Mouse (Mus musculus): Measurements from ENCODE around the gene Fam57a. TPM values are rescaled to one million over a fixed set of nuclear protein-coding genes. Genes with fewer than 3 reads are reported as not detected.
"Not testable (repeated sequence)": the region's sequence is repeated elsewhere in the genome, so short reads cannot be mapped to it uniquely, and the experiment has no call there.

Gene Fam57a
- total RNA-seq, 2 experiments from 2014 or later: 0.17 to 1.5 TPM

DNA sequence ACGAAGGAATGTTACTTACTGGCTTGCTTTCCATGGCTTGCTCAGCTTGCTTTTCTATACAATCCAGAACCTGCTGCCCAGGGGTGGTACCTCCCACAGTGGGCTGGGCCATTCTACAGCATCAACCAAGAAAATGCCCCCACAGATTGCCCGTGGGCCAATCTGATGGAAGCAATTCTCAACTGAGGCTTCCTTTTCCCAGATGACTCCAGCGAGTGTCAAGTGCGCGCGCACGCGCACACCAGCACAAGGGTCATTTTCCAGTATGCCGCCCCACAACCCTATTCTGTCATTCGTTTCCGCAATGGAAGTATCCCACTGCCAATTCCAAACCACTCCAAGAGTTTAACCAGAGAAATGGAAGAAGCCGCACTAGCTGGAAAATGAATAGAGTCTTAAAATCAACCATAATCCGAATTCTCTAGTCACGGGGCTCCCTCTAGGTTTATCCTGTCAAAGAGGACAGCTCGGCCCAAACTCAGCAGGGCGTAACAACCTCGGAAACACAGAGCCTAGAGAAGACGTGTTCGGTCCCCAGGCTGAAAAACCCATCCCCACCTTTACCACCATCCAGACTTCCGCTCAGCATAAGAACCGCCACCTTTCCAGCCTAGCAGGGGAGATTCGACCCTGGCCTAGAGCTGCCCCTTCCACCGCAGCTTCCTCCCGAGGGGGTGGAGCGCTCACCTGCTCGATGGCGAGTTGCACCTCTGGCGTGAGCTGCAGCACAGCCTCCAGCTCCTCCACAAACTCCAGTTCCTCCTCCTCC is 561 bp upstream of the Fam57a start:
- peak; percentile 84 for ATAC-seq (replicated peaks; ENCODE audit: low FRiP score, poor library complexity, severe bottlenecking)

DNA sequence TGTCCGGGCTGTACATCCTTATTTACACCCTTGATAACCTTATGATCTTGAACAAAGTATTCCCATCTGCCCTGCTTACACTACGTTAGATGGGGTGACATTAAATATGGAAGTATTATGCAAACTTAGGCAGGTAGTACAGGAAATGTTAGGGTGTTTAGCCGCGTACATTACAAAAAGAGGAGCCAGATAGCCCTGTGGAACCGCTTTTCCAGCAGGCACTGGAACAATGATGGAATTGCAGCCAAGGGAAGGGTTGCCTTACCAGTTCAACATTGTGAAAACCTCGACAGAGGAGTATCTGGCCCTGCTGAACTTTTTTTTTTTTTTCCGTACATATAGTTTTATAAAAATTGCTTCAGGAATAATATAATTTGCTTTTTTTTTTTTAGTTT is 672 bp downstream of the Fam57a start:
- no peak for ATAC-seq (replicated peaks; ENCODE audit: low FRiP score, poor library complexity, severe bottlenecking)

DNA sequence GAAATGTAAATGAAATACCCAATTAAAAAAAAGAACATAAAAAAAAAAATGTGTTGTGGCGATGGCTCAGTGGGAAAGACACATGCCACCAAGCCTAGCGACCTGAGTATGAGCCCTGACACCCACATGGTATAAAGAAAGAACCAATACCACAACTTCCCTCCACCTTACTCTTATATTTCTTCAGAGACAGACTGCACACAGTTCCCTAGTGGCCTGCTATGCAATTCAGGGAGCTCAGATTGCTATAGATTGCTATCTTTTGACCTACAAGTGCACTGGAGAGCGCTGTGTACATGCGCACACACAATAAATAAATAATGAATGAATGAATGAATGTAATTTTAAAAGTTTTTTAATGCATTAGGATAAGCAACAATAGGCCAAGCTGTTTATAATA is 4.3 kb downstream of the Fam57a start:
- ATAC-seq (replicated peaks; ENCODE audit: low FRiP score, poor library complexity, severe bottlenecking): no peak

DNA sequence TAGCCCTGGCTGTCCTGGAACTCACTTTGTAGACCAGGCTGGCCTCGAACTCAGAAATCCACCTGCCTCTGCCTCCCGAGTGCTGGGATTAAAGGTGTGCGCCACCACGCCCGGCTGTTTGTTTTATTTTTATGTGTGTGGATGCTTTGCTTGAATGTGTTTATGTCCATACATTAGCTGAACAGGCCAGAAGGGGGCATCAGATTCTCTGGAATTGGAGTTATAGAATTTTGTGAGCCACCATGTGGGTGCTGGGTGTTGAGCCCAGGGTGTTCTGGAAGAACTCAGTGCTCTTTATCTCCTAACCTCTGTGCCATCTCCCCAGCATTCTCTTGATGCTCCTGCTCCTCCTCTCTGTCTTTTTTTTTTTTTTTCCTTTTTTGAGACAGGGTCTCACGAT is 7.4 kb downstream of the Fam57a start:
- ATAC-seq (replicated peaks; ENCODE audit: low FRiP score, poor library complexity, severe bottlenecking): no peak

DNA sequence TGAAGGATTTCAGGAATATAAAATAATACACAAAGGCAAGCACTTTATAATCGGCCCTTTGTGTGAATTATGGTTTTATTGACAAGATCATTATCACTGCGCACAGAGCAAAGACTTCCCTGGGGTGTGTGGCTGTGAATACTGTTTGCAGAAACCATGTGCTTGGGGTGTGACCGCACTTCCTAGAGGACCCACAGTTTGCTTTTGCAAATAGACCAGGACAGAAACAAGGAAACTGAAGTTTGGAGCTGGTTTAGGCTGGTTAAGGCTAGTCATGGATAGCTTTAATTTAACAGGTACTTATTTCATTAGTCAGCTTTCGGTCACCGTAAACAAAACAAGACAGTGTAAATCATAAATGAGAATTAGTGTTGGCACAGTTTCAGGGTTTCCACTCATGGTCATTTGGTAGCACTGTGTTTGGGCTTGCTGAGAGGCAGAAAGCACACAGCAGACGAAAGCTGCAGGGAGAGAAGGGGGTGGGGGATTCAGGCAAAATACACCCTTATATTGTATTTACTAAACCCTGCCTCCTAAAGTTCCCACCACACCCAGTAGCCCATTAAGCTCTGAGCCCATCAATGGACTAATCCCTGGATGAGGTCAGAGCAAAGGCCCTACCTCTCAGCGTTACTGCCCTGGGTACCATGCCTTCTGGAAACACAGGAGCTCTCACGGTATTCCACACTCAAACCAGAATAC is 17.0 kb downstream of the Fam57a start:
- no peak for ATAC-seq (replicated peaks; ENCODE audit: low FRiP score, poor library complexity, severe bottlenecking)

DNA sequence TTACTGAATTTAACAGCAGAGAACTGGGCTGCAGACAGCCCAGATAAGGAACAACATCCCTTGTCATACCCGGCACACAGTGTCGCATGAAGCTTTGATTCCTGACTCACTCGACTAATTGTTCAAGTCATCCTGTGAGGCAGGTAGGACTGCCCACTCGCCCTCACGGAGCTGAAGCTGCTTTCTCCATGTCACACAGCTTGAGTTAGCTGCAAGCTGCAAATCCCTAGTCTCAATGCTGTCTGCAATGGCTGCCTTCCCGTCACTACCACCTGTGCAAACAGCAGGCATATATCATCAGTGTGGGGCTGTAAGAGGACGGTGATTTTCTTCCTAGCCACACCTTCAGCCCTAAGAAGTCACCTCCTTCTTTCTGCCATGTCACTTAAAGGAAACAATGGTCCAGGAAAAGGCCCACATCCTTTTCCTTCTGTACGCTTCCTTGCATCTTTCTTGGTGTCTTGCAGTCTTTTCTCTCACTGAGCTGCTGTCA is 17.6 kb downstream of the Fam57a start:
- ATAC-seq (replicated peaks; ENCODE audit: low FRiP score, poor library complexity, severe bottlenecking): no peak

DNA sequence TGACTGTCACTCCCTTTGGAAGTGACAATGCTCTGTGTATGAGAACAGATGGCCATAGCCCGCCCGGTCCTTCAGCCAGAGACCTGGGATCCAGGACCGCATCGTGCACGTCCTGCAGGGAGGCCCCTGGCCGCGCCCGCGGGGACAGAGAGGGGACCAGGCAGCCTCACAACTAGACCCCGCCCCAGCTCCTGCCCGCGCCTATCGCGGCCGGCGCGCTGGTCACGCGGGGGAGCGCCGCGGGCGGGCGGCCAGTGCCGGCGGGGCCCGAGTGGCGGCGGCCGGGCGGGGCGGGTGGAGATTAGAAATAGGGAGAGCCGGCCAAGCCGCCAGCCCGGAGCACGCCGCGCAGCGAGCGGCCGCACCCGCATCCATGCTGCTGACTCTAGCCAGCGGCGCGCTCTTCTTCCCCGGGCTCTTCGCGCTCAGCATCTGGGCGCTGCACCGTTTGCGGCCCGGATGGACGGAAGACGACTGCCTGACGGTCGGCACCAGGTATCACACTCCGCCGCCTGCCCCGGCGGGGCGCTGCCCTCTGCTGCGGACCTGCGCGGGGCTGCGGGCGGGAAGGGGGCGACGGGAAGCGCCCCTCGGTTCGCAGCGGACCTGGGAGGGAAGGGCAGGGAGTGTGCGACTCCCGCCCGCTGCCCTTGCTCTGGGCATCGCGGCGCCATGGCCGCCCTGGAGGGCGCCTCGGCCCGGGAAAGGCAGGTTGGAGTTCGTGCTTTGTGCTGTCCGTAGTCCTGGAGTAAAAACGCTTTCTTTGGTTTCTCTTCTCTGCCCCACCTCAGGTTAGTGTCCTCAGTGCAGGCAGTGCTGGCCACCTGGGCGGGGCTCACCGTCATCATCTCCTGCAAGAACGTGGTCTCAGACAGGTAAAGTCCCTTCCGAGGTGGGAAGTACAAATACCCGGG is 22.5 kb downstream of the Fam57a start:
- ATAC-seq (replicated peaks; ENCODE audit: low FRiP score, poor library complexity, severe bottlenecking): peak; percentile 88

DNA sequence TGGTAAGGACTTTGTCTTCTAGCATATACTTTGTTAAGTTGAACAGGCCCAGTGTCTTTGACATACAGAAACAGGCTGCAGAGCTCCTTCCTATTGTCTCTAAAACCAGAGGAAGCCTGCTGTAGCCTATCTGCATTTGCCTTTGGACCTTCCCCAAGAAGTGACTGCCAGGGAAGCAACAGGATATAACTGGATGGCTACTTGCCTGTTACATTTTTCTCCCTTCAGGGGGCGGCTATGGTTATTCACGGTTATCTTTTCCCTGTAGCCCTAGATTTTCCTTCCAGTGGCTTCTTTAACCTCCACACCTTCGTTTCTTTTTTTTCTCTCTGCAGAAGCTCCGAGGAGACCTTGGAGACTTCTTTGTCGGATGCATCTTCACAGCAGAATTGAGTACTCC is 27.3 kb downstream of the Fam57a start:
- no peak for ATAC-seq (replicated peaks; ENCODE audit: low FRiP score, poor library complexity, severe bottlenecking)

DNA sequence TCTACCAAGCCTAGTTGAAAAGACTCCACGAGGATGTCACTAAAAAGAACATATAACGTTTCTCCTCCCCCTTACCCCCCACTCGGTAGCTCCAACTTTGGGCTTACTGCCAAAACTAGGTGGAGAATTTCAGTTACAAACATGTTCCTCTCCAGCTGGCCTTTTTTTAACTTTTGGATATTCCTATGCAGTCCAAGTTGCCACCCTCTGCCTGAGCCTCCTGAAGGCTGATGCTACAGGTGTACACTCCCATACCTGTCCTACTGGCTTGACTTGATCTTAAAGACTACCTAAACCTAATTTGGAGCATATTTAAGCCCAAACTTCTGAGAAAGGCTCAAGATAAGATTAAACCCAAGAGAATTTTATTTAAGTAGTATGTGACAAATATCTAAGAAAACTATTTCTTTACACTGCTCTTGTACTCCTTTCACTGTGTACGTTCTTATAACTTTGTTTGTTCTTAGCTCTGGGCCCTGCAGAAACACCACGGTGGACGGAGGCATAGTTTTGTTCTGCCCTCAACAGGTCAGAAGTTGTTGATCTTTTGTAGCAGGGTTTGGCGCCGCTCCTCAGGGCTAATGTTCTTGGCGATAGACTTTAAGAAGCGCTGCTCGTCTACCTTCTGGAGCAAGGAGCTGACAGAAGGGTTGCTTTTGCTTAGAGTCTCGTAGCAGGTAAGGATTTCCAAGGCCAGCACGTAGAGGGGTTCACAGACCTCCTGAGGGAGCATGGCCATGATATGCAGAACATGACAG is 30.9 kb downstream of the Fam57a start:
- ATAC-seq (replicated peaks; ENCODE audit: low FRiP score, poor library complexity, severe bottlenecking): no peak

DNA sequence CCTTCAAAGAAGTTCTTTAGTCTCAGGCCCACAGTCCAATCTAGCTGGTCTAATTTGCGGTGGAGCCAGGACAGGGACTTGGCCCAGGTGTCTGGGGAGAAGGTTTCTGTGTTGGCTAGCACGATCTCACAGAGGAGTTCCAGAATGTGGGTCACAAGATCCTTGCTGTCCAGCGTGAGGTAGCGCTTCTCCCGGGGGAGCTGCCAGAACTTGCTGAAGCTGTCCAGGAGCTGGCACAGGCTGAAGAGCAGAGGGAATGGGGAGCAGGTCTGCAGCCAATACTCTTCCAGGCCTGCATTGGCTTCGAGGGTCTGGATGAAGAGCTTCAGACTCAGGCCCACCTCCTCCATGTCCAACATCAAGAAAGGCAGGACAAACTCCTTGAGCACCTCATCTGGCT is 32.1 kb downstream of the Fam57a start:
- not testable (repeated sequence) for ATAC-seq (replicated peaks; ENCODE audit: low FRiP score, poor library complexity, severe bottlenecking)

DNA sequence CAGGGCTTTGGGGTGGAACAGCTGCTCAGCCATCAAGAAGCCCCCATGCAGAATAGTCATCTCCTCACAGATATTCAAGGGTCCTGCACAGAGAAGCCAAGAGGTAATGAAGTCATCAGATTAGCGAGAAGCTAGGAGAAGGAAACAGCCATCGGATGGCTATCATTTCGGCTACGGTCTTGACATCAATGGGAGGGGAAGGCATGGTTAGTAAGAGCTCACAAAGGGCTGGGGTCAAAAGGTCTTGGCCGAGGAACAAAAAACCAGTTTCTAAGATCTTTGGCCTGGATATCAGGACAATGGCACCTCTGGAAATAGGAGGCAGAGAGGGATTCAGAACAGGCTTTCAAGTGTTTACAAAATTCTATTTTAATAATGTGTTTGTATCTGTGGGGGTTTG is 34.4 kb downstream of the Fam57a start:
- ATAC-seq (replicated peaks; ENCODE audit: low FRiP score, poor library complexity, severe bottlenecking): no peak

DNA sequence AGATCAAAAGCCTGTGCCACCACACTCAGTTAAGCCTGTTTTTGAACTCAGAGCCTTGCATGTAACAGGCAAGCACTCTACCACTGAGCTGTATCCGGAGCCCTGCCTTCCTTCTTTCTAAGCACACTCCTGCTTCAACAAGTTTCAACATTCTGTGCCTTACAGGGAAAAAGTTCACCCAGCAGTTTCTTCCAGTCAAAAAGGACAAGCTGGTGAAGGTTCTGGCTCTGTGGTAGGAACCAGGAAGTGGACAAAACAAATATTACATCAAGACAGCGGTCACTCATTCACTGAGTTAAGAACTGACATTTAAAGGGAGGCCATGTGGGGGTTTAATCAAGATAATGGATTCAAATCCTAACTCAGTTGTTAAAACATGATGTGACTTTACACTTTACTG is 35.5 kb downstream of the Fam57a start:
- ATAC-seq (replicated peaks; ENCODE audit: low FRiP score, poor library complexity, severe bottlenecking): no peak

DNA sequence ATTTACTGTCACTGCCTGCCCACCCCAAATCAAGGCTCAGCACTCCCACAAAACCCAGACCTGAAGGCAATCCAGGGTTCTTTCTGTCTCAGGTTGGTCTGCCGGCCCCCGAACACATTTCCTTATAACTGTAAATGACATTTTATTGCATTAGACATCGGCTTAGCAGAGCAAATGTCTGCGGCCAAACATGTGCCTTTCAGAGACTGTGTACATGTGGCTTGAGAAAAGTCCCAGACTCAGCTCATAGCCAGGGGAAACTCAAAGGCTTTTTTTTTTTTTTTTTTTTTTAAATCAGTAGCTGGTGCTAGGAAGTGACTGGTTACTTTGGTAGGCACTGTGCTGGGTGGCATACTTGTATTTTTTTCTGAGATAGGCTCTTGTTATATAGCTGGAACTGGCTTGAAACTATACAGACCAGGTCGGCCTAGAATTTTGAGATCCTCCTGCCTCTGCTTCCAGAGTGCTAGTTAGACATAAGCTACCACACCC is 36.6 kb downstream of the Fam57a start:
- ATAC-seq (replicated peaks; ENCODE audit: low FRiP score, poor library complexity, severe bottlenecking): no peak

DNA sequence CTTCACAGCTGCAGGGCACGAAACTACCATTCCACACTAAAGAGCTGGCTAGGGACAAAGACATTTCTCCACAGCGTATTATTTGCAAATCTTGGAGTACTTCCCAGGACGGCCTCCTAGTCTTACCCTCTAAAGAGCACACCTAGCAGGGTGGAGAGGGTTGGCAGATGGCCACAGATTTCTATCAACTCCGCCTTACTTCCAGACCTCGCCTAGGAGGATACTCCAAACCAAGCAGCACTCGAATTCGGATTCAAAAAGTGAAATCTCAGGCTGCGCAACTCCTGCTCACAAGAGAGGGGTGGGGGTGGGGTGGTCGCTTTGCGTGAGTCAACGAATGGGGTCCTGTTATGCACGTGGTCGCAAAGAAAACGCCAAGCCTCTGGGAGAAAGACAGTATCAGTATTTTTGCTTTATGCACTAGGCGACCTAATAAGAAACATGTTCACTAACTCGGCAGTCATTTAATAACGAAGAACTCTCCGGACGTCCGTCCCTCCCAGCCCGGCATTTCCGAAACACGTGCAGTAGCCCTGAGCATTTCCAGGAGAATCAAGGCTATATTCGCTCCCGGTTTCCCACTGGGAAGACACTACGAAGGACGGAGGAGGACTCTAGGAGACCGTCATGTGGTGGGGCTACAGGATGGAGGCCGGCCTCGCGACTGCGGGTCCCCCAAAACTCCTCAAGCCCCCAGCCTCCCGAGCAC is 37.4 kb downstream of the Fam57a start:
- 0 out of 2 replicates have a peak, but pooled peaks have one; percentile 24 for ATAC-seq (replicated peaks; ENCODE audit: low FRiP score, poor library complexity, severe bottlenecking)

DNA sequence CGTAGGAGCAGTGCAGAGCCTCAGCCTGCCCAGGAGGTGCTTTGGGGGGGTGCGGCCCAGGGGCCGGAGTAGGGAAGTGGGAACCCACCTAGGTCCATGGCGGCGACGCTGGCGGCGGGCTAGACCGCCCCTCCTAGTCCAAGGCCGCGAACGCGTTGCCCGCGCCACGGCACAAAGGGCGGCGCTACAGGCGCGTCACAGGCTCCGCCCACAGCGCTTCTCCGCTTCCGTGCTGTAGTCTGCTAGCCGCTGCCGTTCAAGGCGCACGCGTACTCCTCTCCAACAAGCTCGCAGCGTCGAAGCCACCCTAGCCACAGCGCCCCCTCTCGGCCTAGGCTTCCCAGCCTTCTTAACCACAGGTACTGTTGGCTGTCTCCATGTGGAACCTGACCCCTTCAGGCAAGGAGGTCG is 37.9 kb downstream of the Fam57a start, which contains the start of the genes Dbil5 and Gemin4:
TSS of gene Dbil5 (plus strand) at position 219 of the 411 bp plus-strand sequence.
TSS of gene Gemin4 (minus strand) at position 275 of the 411 bp plus-strand sequence.
- peak; percentile 98 for ATAC-seq (replicated peaks; ENCODE audit: low FRiP score, poor library complexity, severe bottlenecking)

DNA sequence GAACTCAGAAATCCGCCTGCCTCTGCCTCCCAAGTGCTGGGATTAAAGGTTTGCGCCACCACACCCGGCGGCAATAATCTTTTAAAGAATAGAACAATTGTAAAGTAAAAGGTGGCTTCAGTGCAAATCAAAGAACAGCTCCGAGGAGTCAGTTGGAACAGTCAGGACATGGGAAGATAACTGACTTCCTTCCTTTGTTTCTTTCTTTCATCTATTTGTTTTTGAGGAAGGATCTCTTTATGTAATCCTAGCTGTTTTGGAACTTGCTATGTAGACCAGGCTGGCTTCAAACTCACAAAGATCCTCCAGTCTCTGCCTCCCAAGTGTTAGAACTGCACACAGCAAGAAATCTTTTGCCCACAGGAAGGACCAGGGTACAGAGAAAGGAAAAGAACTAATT is 45.2 kb downstream of the Fam57a start:
- ATAC-seq (replicated peaks; ENCODE audit: low FRiP score, poor library complexity, severe bottlenecking): no peak

DNA sequence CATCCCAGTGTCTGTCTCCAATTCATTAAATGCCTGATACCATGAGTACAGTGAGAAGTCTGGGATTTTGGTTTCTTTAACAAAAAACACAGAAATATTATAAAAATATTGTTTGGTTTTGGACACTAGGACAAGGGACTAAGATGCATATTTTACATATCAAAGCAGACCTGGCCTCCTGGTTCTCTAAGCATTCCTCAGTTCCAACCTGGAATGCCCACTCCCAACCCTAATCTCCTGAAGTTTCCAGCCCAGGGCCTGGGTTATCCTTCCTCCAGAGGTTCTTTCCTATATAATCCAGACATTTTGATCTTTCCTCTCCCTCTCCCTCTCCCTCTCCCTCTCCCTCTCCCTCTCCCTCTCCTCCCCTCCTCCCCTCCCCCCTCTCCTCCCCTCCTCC is 45.6 kb downstream of the Fam57a start:
- no peak for ATAC-seq (replicated peaks; ENCODE audit: low FRiP score, poor library complexity, severe bottlenecking)

DNA sequence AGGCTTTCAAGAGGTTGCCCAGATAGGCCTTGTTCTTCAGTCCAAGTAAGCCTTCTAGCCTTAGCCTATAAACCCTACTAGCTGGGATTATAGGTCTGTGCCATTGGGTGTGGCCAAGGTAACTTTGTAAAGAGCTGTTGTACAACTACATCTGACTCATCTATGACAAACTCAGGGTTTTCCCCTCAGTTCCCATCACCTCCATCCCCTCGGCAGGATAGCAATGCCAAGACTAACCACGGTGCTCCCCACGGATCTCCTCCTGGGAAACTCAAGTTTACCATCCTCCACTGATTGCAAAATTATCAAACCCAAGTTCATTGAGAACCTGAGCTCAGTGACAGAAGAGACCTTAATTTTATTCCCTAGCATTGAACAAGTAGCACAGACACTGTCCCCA is 56.7 kb downstream of the Fam57a start:
- ATAC-seq (replicated peaks; ENCODE audit: low FRiP score, poor library complexity, severe bottlenecking): no peak

DNA sequence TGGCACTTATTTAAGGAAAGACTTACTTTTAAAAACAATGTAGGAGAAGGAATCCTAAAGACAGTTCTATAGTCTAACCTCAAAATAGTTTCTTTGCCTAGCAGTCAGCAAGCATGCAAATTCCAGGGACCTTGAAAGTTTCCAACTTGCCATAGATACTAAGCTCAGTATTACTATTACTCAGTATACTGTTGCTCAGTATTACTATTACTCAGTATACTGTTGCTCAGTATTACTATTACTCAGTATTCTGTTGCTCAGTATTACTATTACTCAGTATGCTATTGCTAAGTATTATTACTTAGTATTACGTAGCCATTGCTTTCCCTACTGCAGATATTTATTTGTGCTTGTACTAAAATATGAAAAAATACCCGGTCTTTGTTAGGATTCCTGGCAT is 60.3 kb downstream of the Fam57a start:
- no peak for ATAC-seq (replicated peaks; ENCODE audit: low FRiP score, poor library complexity, severe bottlenecking)

All from erythroblast, adult 5-6 weeks (primary cell).